Mouse (Mus musculus): Measurements from ENCODE around the gene Pip5k1c.

Pip5k1c gene

GRCm38 (mm10) chr10:81325781-81326180, 33.0 kb downstream of the Pip5k1c start:
- no peak for DNase-seq

DNA sequence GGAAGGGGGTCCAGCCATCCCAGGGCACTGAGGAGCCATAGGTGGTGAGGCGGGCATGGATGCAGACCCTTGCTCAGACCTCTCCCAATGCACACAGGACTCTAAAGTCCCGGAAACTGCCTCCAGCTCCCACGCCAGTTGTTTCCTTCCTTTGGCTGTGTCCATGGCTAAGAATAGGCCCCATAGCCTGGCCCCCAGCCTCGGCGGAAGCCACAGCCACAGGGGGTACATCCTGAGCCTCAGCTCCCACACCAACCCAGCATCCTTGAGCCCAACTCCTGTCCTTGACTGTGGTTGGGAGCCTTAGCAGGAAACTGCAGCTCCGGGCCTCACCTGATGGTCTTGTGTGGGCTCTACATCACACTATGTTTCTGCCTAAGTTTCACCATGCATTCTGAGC, 34.1 kb downstream of the Pip5k1c start:
- peak; percentile 70 for DNase-seq

DNA sequence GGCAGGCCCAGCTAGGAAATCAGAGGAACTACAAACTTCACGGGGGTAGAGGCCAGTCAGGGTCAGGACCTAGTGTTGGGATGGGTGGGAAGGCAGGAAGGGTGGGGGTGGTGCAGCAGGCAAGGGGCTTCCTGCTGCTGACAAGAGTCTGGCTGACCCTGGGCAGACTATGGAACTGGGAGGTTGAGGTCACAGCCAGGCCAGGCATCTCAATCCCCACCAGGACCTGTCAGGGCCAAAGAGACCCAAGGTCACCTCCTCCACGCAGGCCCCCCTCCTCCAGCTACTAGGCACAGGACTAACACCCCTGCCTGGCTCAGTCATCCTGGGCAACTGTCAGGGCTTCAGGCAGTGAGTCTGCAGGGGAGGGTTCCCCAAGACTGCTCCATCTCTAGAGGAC, 35.2 kb downstream of the Pip5k1c start:
- DNase-seq: no peak

DNA sequence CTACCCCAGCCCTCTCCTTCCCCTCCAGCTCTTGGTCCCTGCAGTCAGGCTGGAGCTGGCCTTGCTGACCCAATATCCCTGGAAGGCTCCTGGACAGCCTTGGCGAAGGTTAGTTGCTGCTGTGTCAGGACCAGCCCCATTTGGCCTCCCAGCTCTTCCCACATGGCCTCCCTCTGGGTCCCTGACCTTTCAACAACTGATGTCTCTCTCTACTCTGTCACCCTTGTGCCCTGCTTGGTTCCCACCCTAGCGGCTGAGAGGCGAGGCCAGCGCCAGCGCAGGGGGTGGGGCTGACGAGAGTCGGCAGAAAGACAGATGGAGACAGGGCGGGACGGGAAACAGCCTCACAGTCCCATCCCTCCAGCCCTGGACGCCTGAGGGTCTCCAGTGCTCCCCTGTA, 35.6 kb downstream of the Pip5k1c start, which contains the start of gene Tbxa2r:
Gene Tbxa2r, plus strand, starts transcription at position 346 of the 400 bp plus-strand sequence.
- DNase-seq: peak; percentile 71

DNA sequence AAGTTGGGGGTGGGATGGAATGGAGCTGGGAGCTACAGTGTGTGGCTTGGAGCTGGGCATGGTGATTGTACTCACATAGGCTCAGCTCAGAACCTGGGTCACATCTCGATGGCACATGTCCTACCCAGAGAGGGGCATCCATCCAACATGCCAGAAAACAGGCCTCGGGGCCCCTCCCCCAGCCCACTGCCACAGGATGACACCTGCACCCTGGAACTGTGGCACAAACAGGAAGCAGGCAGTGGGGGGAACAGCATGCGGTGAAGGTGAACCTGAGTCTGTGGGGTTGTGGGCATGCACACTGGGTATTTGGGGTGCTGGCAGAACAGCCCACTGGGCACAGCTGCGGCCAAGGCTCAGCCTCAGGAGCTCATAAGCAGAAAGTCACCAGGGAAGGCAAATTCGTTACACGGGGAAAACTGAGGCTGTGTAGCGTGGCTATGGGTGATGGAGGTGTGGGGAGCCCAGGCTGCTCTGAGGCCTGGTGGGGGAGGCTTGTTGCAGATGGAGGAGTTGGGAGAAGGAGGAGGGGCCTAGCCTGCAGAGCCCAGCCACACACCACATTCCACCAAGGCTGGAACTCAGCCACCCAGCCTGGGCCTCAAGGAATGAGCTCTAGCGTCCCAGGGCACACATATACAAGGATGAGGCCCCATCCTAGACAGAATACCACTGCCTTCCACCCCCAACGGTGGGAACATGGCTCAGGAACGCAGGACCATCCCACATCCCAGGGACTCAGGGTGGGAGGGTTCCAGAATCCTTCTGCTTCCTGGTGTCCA, 36.6 kb downstream of the Pip5k1c start:
- no peak for DNase-seq

- no peak for DNase-seq
These were observed 37.2 kb downstream of the Pip5k1c start for GRCm38 (mm10) chr10:81330007-81330406.

DNA sequence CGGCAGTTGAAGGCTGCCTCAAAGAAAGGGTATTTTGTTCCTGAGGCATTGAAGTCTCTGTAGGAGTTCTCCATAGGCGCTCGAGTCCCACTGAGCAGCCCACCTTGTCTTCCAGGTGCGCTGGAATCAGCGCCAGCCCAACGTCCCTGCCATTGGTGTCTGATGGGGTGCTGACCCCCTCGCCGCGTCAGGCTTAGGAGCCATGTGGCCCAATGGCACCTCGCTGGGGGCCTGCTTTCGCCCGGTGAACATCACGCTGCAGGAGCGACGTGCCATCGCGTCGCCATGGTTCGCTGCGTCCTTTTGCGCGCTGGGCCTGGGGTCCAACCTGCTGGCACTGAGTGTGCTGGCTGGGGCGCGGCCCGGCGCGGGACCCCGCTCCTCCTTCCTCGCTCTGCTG, 39.5 kb downstream of the Pip5k1c start:
- DNase-seq: no peak

GRCm38 (mm10) chr10:81334324-81334723, 41.6 kb downstream of the Pip5k1c start:
- no peak for DNase-seq

GRCm38 (mm10) chr10:81335393-81336340, 42.9 kb downstream of the Pip5k1c start:
- DNase-seq: no peak

- DNase-seq: no peak
These were observed 43.8 kb downstream of the Pip5k1c start for GRCm38 (mm10) chr10:81336558-81336957.

DNA sequence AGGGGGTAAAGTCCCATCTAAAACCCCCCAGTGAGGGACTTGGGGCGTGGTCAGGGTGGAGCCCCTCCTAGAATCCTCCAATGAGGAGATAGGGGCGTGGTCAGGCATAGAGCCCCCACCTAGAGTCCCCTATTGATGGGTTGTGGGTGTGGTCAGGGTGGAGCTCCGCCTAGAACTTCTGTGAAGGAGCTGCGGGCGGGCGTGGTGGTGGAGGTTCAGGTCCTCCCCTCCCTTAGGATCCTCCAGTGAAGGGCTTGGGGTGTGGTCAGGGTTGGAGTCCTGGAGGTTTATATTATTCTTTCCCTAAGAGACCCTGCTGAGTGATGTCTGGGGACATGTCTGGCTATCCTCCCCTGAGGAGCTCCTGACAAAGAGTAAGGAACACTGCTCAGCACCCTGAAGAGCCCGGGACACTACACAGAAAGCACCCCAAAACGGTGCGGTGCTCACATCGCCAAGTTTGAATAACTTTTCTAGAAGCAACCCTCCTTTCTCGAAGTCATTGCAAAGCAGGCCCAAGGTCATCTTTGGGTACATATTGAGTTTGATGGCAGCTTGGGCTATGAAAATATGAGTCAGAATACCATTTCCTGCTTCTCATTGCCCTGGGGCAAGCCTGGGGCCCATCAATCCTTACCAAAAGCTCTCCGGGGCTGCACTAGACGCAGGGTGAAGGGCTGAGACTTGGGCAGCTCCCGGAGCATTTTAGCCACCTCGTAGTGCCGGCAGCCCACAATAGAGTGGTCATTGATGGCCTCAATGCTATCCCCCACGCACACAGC, 48.0 kb downstream of the Pip5k1c start:
- no peak for DNase-seq

DNA sequence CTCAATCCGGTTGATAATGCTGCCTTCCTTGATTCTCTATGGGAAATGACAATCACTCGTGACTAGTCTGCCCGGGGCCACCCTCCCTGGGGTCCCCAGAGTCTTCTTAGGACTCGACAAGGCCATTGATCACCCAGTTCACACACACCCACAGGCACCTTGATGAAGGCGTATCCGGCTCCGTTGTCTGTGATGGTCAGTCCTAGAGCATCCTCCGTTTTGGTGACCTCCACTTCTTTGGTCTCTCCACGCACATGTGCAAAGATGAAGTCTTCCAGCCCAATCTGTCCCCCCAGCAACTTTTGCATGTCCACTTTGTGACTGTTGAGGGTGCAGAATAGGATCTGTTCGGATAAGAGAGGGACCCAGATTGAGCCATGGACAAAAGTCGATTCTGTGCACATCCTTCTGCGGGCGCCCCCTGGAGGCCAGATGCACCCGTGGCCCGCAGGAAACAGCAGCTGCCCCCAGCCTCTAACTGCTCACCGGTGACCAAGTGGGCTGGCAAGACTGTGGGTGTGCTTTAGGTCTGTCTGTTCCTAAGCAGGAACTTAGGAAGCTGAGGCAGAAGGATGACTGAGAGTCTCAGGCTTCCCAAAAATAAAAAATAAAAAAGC, 48.7 kb downstream of the Pip5k1c start:
- peak; percentile 49 for DNase-seq

- DNase-seq: no peak
These were observed 50.1 kb downstream of the Pip5k1c start, which contains the start of gene Gipc3 for GRCm38 (mm10) chr10:81342686-81343505. Gene Gipc3 (minus strand): TSS chr10:81343266.

DNA sequence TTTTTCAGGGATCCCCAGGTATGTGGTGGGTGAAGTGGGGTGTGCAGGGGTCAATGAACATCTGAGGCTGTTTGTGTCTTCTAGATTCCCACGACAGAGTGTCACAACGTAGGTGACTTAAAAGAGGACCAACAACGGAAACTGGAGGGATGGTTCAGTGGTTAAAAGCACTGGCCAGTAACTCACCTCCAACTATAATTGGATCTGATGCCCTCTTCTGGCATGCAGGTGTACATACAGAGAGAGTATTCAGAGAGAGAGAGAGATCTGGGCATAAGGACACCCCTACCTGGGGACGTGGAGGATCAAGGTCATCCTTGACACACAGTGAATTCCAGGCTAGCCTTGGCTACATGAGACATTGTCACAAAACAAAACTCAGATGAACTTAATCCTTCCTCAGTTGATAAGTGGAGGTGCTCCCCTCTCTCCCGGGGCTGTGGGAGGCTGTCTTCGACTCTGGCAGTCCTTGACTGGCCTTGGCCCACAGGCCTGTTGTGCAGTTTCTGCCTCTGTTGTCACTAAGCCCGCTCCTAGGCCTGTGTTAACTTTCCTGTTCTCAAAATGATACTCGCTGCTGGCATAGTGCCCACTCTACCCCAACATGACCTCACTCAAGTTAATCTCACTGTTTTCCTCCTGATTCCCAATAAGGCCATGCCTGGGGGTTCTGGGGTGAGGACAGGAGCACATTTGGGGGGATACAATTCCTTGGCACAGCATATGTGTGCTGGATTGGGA, 51.8 kb downstream of the Pip5k1c start:
- peak; percentile 29 for DNase-seq

DNA sequence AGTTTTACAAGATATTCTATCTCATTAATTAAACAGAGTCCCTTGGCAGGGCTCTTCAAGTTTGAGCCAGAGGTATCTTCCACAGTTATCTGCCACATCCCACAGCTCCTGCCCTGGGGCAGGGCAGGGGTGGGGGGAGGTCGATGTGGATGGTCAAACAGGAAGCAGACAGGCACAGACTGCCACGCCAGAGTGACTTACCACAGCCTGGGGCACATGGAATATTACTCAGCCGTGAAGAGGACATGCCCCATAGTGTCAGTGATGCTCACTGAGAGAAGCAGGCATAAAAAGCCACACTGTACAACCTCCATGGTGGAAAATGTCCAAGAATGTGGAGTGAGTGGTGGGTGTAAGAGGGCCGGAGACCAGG, 52.4 kb downstream of the Pip5k1c start:
- DNase-seq: no peak

DNA sequence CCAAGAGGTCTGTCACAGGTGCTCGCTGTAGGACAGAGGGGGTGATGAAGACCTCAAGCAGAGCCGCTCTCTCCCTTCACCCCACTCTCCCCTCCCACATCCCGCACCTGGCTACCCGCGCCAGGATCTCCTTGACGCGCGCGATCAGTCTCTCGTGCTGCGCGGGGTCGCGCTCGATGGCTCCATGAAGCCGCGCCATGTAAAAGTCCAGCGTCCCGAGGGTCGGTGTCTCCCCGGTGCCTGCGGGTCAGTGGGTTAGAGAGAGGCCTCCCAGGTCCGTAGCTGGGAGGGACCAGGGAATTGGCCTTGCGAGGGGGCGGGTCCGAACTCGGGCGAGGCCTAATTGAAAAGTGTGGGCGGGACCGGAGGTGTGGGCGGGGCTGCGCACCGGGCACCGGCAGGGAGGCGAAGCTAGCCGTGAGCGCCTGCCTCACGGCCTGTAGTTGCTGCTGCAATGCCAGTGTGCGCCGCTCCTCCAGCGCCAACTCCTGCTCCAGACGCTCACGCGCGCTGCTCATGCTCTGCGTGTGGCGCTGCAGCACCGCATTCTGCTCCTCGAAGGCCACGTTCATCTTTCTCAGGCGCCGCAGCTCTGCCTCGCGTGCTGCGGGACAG, 53.8 kb downstream of the Pip5k1c start:
- peak; percentile 80 for DNase-seq

GRCm38 (mm10) chr10:81349146-81349545, 56.4 kb downstream of the Pip5k1c start:
- peak; percentile 83 for DNase-seq

DNA sequence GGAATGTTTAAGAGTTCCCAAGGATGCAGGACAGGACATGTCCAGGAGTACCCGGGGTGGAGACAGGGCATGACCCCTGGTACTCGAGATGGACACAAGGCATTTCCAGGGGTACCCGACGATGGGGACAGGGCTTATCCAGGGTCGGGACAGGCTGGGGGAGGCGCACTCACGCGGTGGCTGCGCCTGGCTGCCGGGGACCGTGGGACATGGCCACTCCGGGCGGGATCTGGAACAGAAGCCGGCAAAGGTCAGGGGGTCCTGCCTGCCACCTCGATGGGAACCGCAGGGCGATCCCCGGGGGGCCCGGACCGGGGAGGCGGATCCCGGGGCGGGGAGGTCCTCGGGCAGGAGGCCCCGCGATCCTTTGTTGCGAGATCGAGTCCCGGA, 57.2 kb downstream of the Pip5k1c start:
- no peak for DNase-seq

DNA sequence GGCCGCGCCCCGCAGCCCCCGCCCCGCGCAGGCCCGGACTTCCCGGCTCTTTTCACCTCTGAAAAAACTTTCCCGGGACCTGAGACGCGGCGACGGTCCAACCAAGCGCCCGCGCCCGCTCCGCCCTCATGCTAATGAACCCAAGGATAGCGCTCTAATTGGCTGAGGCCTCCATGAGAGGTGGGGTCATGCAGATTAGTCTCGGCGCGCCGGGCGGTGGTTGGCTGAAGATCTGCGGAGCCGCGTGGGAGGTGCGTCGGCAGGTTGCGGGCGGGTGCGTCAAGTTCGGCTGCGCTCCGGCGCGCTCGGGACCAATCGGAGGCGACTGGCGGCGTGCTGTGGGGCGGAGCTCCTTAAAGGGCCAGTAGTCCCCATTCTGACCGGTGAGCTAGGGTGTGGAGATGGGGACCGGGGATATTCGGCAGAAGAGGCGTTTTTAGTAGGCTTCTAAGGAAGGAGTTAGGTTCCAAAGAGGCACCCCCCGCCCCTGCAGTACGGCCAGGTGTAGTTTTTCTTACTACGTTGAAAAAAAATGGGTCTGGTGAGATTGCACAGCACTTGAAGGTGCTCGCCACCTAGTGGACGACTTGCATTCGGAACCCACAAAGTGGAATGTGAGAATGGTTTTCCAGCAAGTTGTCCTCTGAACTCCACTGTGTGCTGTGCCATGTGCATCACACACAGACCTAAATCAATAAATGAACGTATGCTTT, 57.7 kb downstream of the Pip5k1c start, which contains the start of gene Hmg20b:
Gene Hmg20b, minus strand, starts transcription at position 130 of the 713 bp plus-strand sequence.
- peak; percentile 99 for DNase-seq
